Mouse (Mus musculus) brain, embryonic 14.5 days (tissue): ENCODE data around the gene Slc6a1. TPM values are rescaled to one million over a fixed set of nuclear protein-coding genes. Genes with fewer than 3 reads are reported as not detected.
A peak's percentile ranks its signal among the peaks of the same experiment; 100 is the strongest.

Experiments
- DNase-seq: peaks from one replicate; pipeline ENCODE4 v3.0.0-alpha.2; 2011; ENCODE audit warnings: low read depth
- CTCF ChIP-seq: fragments of 200-500 bp; IDR thresholded peaks from 2 replicates; pipeline ENCODE4 v1.5.1; 2012; ENCODE audit warnings: inconsistent platforms, mild to moderate bottlenecking, moderate library complexity, borderline replicate concordance; ENCODE audit not compliant: insufficient read depth, insufficient read length; ENCODE audit errors: extremely low read depth
- POLR2A ChIP-seq: fragments of 200-500 bp; IDR thresholded peaks from 2 replicates; pipeline ENCODE4 v1.6.1; 2012; ENCODE audit warnings: mild to moderate bottlenecking, inconsistent platforms, borderline replicate concordance; ENCODE audit not compliant: poor library complexity, insufficient read depth, insufficient read length, severe bottlenecking; ENCODE audit errors: extremely low read depth
- polyA plus RNA-seq: library from polyadenylated mRNA; depleted of rRNA; stranded (reverse); fragments of >200 nt; gene quantifications from 2 replicates; pipeline ENCODE4 v1.2.3, GENCODE M21; 2012; rRNA removed

Slc6a1 gene
- 210 and 269 TPM in 2 replicates for polyA plus RNA-seq

GRCm38 (mm10) chr6:114282469-114283277, at the start of gene Slc6a1:
Gene Slc6a1, plus strand, starts transcription at chr6:114282635.
- peak; percentile 93 for DNase-seq
- peak; percentile 86 for TF ChIP-seq POLR2A
- no peak for TF ChIP-seq CTCF

- TF ChIP-seq POLR2A (no peak), CTCF (no peak)
- DNase-seq = peak; percentile 82
These were observed 43.4 kb upstream of the Slc6a1 start for GRCm38 (mm10) chr6:114238892-114239644.

- TF ChIP-seq CTCF (no peak), POLR2A (no peak)
- DNase-seq = peak; percentile 53
These were observed 36.8 kb upstream of the Slc6a1 start for GRCm38 (mm10) chr6:114245665-114246064.

GRCm38 (mm10) chr6:114250311-114250710, 32.1 kb upstream of the Slc6a1 start:
- no peak for TF ChIP-seq POLR2A
- peak; percentile 99 for TF ChIP-seq CTCF
- peak; percentile 87 for DNase-seq

DNA sequence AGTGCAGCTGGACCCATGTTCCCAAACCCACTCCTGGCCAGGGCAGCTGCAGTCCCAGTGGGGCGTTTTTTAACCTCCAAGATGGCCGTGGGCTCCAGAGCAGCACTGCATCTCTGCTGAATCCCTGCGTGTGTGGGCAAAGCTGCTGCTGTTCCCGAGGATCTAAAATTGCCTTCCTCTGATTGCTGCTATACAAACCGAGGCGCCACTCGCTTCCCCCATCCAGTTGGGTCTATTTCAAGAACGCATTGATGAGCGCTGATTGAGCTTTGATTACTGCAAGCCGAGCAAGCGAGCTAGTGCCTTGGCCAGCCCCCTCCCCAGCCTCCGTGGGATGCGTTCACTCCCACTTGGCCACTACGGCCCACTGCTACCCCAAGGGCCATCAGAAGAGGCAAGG, 27.5 kb upstream of the Slc6a1 start:
- no peak for TF ChIP-seq POLR2A
- no peak for TF ChIP-seq CTCF
- DNase-seq = peak; percentile 70

DNA sequence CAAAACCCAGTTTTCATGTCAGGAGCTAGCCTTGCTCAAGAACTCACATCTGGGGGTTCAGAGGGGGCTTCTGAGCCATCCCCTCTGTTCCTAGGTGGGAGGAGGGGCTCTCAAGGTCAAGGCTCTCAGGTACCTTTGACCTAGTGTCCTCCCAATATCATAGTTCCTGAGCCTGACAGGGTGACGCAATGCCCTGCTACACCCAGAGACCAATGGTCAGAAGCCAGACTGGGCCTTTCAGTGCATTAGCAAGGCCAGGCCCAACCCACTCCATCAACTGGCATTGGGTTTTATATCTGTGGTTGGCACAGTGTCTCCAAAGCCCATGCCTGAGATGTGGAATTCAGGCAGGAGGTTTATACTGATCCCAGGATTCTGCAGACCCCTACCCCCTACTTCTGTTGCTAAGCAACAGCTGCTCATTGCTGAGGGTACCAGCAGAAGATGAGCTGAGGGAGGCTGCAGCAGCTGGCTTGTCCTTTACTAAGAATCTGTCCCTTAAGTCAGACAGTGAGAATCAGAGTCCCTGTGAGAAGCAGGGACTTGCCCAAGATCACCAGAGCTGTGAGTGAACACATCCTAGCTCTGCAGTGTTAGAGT, 24.6 kb upstream of the Slc6a1 start:
- TF ChIP-seq CTCF = no peak
- TF ChIP-seq POLR2A = no peak
- DNase-seq = peak; percentile 80

DNA sequence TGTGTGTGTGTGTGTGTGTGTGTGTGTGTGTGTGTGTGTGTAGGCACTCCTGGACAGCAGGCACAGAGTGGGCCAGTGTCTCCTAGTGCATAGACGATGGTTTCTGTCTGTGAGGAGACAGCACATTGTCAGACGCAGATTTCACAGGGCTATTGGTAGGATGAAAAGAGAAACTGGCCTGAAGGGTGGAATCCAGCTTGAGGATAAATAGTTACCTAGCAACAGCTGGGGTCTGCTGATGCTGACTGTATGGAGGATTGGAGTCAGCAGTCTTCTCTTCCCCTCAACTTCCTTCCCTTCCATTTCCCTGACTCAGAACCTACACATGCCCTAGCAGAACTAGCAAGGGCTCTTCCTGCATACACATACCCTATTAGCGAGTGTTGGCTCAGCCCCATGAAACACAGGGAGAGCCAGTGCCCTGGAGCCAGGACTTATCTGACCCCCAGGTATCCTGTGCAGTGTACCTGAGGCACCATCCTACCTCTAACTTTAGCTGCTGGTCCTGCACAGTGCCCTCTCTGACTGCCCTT, 23.7 kb upstream of the Slc6a1 start:
- DNase-seq = peak; percentile 65
- TF ChIP-seq POLR2A (no peak), CTCF (no peak)

- peak; percentile 80 for DNase-seq
These were observed 20.8 kb upstream of the Slc6a1 start for GRCm38 (mm10) chr6:114261609-114262008.

DNA sequence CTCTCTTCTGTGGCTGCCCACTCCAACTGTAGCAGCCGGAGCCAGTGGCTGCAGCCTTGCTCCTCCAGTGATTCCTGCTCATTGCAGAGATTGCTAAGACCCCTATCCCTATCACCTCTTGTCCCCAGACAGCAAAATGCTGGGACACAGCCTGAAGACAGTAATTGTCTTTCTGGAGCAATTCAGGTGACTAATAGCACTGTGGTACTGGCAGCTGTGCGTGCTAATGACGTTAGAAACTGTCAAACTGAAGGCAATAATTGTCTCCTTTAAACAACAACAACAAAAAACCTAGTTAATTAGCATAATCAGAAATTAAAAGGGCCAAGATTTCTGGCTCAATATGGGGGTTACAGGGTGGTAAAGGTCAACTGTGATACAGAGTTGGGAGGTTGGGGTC, 18.4 kb upstream of the Slc6a1 start:
- DNase-seq = peak; percentile 69
- TF ChIP-seq CTCF (no peak), POLR2A (no peak)

More at GRCm38 (mm10) chr6:114261609-114262008, 20.8 kb upstream of the Slc6a1 start:
- TF ChIP-seq CTCF = no peak
- no peak for TF ChIP-seq POLR2A

- no peak for TF ChIP-seq POLR2A
- TF ChIP-seq CTCF = no peak
- DNase-seq = peak; percentile 87
These were observed 18.0 kb upstream of the Slc6a1 start for GRCm38 (mm10) chr6:114264426-114264825.

DNA sequence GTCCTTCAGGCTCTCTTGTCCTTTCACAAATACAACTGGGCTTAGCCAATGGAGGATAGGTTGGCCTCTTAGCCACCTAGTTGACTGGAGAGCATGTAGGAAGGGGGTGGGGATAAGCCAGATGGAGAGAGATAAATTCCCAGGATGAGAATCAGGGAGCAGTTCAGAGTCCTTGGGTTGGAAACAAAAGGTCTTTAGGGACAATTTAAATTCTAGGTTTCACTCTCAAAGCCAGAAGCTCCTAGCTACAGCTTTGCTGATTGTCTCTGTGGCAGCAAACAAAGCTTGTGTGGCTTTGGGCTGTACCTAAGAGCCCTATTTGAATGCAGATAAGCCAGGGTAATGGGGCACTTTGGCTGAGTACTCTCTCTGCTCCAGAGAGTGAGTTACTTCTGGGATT, 16.2 kb upstream of the Slc6a1 start:
- no peak for DNase-seq
- TF ChIP-seq CTCF = no peak
- no peak for TF ChIP-seq POLR2A
